Mouse (Mus musculus) heart, postnatal 4 days (tissue): ENCODE measurements around the gene 9230112D13Rik. TPM values are rescaled to one million over a fixed set of nuclear protein-coding genes. Genes with fewer than 3 reads are reported as not detected.
A peak's percentile ranks its signal among the peaks of the same experiment; 100 is the strongest.

Source experiments
- DNase-seq: peaks from one replicate; pipeline ENCODE4 v3.0.0; 2021
- total RNA-seq, 2 experiments: library from RNA; stranded (reverse); gene quantifications; 2 replicates each; pipeline ENCODE4 v1.2.3; 2021

The 9230112D13Rik gene
- total RNA-seq, 2 experiments from 2014 or later, result not detected

DNA sequence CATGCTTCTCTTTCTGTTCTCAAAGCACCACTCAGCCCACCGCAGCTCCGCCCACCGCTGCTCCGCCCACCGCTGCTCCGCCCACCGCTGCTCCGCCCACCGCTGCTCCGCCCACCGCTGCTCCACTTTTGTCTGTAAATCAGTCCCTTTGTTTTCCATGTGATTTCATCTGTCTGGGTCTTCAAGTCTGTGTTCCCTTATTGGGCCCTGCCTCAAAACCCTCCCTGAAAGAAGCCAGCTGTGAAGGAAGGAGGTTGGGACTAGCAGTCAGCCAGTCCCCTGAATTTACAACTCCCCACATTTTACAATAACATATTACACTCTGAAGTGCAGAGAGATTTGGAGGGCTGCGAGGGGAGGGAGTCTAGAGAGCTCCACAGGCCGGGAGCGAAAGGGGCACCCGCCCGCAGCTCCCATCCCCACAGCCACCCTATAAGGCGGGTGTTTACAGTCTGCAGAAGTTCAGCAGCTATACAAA is 18.1 kb upstream of the 9230112D13Rik start:
- DNase-seq, result peak; percentile 78

- DNase-seq, result no peak
Observed at GRCm38 (mm10) chr14:34535883-34536282, 13.3 kb upstream of the 9230112D13Rik start.

DNA sequence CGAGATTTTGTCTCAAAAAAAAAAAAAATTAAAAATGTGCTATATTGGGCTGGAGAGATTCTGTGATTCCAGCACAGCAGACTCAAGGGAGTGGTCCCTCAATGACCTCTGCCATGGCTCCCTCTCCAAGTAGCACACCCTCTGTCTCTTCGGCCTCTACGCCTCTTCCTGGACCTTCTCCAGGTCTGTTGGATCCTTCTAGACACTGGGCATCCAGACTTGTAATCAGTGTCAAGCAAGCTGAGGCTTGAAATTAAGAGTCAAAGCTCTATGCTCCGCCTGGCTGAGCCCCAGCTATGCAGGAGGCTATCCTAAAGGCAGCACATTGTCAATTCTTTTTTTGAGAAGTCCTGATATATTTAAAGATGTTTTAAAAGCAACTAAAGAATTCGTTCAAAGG is 10.9 kb upstream of the 9230112D13Rik start:
- DNase-seq, result no peak

DNA sequence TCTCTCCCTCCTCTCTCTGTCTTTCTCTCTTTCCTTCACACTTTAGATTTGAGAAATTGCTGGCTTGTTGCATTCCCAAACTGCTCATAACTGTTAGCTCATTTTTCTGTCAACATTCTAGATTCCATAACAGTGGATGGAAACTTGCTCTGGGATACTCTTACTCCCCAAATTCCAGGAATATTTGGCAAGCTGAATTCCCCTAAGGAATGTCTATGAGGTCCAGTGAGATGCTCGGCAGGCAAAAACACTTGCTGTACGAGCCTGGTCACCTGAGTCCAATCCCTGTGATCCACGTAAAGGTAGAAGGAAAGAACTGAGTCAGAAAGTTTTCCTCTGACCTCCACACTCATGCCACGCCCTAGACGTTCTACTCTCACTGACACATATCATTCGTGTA is 9.9 kb upstream of the 9230112D13Rik start:
- no peak for DNase-seq

DNA sequence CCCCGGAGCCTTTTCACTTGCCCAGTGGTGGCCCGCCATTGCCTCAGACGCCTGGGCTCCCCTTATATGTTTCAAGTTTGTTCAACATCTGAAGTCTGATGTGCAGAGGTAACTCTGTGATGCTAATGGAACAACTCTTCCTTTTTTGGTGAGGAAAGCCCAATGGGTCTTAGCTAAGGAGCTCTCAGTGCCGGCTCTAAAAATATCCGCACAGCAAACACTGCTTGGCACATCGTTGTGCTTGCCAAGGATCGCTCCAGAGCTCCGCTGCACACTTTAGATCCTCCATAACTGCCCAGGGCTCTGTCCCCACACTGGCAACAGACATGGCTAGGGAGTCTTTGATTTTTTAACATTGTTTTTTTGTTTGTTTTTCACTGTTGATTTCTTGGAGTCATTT is 6.2 kb upstream of the 9230112D13Rik start:
- DNase-seq, result peak; percentile 55

GRCm38 (mm10) chr14:34517959-34518544 is 4.5 kb downstream of the 9230112D13Rik start:
- no peak for DNase-seq

- DNase-seq, result no peak
Observed at GRCm38 (mm10) chr14:34516960-34517577, 5.5 kb downstream of the 9230112D13Rik start.

DNA sequence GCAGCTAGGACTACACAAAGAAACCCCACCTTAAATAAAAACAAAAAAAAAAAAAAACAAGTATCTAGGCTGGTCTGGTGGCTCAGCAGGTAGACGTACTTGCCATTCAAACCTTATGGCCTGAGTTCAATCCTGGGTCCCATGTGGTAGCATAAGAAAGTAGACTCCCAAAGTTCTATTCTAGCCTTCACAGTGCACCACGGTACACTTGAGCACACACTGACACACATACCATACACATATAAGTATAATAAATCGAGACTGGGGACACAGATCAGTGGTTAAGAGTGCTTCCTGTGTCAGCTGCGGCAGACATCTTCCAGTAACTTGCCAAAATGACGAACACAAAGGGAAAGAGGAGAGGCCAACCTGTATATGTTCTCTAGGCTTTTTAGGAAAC is 6.7 kb downstream of the 9230112D13Rik start:
- DNase-seq, result no peak

- peak; percentile 66 for DNase-seq
Observed at GRCm38 (mm10) chr14:34514120-34514519, 8.5 kb downstream of the 9230112D13Rik start.

DNA sequence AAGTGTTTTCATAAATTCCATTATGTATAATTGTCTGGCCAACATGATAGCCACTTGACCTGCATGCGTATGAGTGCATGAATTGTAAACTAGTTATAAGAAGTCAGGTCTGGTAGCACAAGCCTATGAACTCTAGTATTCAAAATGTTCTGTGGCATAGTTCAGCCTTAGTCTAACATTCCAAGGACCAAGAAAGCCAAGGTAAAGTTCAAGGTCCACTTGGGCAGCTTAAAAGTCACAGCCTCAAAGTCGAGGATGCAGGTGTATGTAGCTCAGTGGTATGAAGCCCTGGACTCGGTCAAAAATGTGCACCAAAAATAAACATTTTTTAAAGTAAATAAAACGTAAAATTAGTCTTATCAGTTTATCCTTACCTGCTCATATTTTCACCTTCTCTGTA is 10.0 kb downstream of the 9230112D13Rik start:
- no peak for DNase-seq

- no peak for DNase-seq
Observed at GRCm38 (mm10) chr14:34511901-34512300, 10.7 kb downstream of the 9230112D13Rik start.

GRCm38 (mm10) chr14:34508842-34509439 is 13.7 kb downstream of the 9230112D13Rik start:
- DNase-seq, result no peak

DNA sequence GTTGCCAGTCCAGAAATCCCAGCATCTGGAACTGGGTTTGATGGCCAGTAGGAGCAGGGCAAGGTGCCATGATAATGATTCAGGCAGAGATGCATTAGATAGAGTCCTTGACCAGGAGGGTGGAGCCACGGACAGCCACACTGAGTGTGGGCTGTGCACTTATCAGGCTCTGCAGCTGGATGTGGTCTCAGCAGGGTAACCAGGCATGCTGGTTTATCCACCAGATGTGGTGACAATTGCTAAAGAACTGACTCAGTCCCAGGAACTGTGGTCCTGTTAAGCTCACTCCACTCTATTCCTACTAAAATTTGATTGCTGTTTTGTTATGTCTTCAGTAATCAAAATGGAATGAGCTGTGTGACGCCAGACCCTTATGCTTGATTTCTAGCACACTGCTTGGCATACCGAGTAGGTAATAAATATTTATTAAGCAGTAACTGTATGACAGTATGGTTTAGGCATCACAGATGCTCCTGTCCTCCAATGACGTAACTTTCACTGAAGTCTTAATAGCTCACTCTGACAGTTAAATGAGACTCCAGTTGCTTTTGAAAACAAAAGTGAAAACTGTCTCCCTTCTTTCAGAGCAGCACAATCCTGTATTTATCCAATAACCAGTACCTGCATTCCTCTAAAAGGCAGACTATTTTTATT is 14.3 kb downstream of the 9230112D13Rik start:
- DNase-seq, result no peak

GRCm38 (mm10) chr14:34505309-34505708 is 17.3 kb downstream of the 9230112D13Rik start:
- DNase-seq, result no peak

- DNase-seq, result no peak
Observed at GRCm38 (mm10) chr14:34504377-34504776, 18.2 kb downstream of the 9230112D13Rik start.

DNA sequence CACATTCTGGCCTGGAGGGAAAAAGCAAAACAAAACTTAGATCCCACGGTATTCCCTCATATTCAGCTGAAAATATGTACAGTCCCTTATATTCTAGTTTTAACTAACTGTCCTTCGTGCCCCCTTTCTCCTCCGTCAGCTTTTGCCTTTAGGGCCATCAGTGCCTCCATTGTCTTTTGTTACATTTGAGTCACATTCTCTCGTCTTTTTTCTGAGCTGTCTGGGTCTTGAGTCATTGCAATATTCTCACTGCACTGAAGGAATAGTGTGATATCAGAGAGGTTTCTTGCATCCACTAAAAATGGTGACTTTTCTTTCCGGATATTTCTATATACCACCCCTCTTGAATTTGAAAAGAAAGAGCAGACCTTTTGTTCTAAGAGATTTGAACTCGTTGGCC is 18.8 kb downstream of the 9230112D13Rik start:
- no peak for DNase-seq

DNA sequence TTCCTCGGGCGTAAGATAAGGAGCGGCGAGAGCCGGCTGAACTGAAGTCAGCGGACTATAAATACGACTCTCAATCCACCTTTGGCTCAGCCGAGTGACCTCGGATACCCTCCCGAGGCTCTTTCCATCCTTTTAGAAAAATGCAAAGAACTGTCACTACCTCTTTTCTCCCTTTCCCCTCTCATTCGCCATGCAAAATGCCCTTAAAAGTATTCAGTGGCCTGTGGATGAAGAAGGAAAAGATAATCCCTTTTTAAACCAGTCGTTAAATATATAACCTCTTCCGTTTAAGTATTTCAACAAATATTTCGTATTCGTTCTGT is 19.3 kb downstream of the 9230112D13Rik start, which contains the start of gene Bmpr1a:
Gene Bmpr1a, minus strand, starts transcription at position 17 of the 323 bp plus-strand sequence.
- DNase-seq, result no peak

DNA sequence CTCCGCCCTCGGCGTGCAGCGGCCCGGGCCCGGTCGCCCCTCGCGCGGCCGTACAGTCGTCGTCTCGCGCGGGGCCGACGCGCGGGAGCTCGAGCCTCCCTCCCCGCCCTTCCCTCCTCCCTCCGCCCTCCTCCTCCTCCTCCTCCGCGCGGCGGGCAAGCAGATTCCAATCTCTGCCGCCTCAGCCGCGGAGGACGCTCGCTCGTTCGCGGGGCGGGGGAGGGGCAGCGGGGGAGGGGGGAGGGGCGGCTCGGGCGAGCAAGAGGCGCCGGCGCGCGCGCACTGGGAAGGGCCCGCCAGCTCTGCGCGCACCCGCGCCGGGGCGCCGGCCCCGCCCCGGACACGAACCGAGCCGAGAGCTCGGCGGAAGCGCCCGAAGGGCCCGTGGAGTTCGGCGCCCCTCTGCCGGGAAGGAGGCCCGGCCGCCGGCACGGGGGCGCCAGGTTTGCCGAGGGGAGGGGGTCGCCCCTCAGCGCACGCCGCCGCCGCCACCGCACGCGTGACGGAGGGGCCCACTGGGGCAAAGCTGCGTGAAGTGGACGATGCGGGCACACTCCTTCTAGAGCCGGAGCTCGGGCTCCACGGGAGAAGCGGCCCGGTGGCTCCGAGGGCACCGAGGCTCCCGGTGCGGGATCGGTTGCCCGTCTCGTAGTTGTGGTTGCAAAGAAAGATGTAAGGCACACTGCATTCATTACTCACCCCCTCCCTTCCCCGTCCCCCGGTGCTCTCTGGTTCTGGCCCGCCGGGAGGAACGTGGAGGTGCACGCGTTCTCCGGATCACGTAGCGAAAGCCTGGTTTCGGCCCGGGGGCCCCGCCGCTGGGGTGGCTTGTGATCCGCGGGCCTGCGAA is 19.9 kb downstream of the 9230112D13Rik start:
- peak; percentile 90 for DNase-seq

GRCm38 (mm10) chr14:34501804-34502474 is 20.7 kb downstream of the 9230112D13Rik start:
- peak; percentile 49 for DNase-seq

- DNase-seq, result no peak
Observed at GRCm38 (mm10) chr14:34501447-34501803, 21.2 kb downstream of the 9230112D13Rik start.

GRCm38 (mm10) chr14:34500309-34500708 is 22.3 kb downstream of the 9230112D13Rik start:
- no peak for DNase-seq

DNA sequence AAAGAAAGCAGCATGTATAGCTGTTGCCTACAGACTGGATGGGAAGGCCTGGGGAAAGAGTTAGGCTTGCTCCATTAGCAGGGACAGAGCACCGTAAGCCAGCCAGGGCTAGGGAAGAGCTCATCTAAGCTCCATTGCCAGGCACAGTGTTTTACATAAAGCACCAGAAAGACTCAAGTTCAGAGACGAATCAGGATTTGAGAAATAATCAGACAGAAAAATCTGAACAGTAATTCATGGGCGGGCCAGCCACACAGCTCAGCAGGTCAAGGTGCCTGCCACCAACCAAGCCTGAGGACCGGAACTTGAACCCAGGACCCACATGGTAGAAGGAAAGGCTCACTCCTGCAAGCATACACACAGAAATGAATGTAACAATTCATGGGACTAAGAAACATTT is 22.9 kb downstream of the 9230112D13Rik start:
- DNase-seq, result no peak
